Mouse (Mus musculus) kidney, adult 18-20 months (tissue): ENCODE measurements around the gene Plxna4.
A peak's percentile ranks its signal among the peaks of the same experiment; 100 is the strongest.

ENCODE experiments used
- DNase-seq: peaks from one replicate; pipeline ENCODE4 v3.0.0; 2021

The Plxna4 gene

GRCm38 (mm10) chr6:32469196-32469595 is 118.8 kb downstream of the Plxna4 start:
- no peak for DNase-seq

GRCm38 (mm10) chr6:32465129-32465528 is 122.9 kb downstream of the Plxna4 start:
- no peak for DNase-seq

GRCm38 (mm10) chr6:32464637-32465036 is 123.4 kb downstream of the Plxna4 start:
- DNase-seq: no peak

- DNase-seq: no peak
These were observed 123.9 kb downstream of the Plxna4 start for GRCm38 (mm10) chr6:32464046-32464445.

- peak; percentile 18 for DNase-seq
These were observed 127.6 kb downstream of the Plxna4 start for GRCm38 (mm10) chr6:32460400-32460799.

- DNase-seq: no peak
These were observed 131.4 kb downstream of the Plxna4 start for GRCm38 (mm10) chr6:32456641-32457040.

GRCm38 (mm10) chr6:32451851-32452250 is 136.1 kb downstream of the Plxna4 start:
- DNase-seq: no peak

- no peak for DNase-seq
These were observed 138.6 kb downstream of the Plxna4 start for GRCm38 (mm10) chr6:32449237-32449963.

- no peak for DNase-seq
These were observed 139.2 kb downstream of the Plxna4 start for GRCm38 (mm10) chr6:32448787-32449186.

- no peak for DNase-seq
These were observed 141.7 kb downstream of the Plxna4 start for GRCm38 (mm10) chr6:32446276-32446675.

GRCm38 (mm10) chr6:32445246-32445645 is 142.7 kb downstream of the Plxna4 start:
- DNase-seq: no peak

GRCm38 (mm10) chr6:32444393-32444792 is 143.6 kb downstream of the Plxna4 start:
- no peak for DNase-seq

- DNase-seq: no peak
These were observed 144.3 kb downstream of the Plxna4 start for GRCm38 (mm10) chr6:32443679-32444078.

GRCm38 (mm10) chr6:32439434-32439833 is 148.6 kb downstream of the Plxna4 start:
- no peak for DNase-seq

GRCm38 (mm10) chr6:32437219-32437618 is 150.8 kb downstream of the Plxna4 start:
- no peak for DNase-seq

GRCm38 (mm10) chr6:32423124-32423523 is 164.9 kb downstream of the Plxna4 start:
- no peak for DNase-seq

GRCm38 (mm10) chr6:32420610-32421009 is 167.4 kb downstream of the Plxna4 start:
- no peak for DNase-seq

- DNase-seq: no peak
These were observed 170.6 kb downstream of the Plxna4 start for GRCm38 (mm10) chr6:32417351-32417750.

- no peak for DNase-seq
These were observed 176.7 kb downstream of the Plxna4 start for GRCm38 (mm10) chr6:32411325-32411724.

GRCm38 (mm10) chr6:32409625-32410024 is 178.4 kb downstream of the Plxna4 start:
- DNase-seq: no peak

GRCm38 (mm10) chr6:32407574-32408185 is 180.3 kb downstream of the Plxna4 start:
- no peak for DNase-seq

GRCm38 (mm10) chr6:32406316-32407095 is 181.5 kb downstream of the Plxna4 start:
- peak; percentile 36 for DNase-seq

GRCm38 (mm10) chr6:32402560-32403235 is 185.3 kb downstream of the Plxna4 start:
- no peak for DNase-seq
